Mouse (Mus musculus) MN1 (cell line): ENCODE measurements around the gene Gm7102.
"Not testable (repeated sequence)": the region's sequence is repeated elsewhere in the genome, so short reads cannot be mapped to it uniquely, and the experiment has no call there.

Source experiments
- DNase-seq: peaks from one replicate; pipeline ENCODE4 v3.0.0-alpha.2; 2016; ENCODE audit warnings: low spot score

Gm7102 gene

GRCm38 (mm10) chr19:61175756-61176324 lies at the start of gene Gm7102:
Gene Gm7102 (minus strand): TSS chr19:61176309.
- no peak for DNase-seq

DNA sequence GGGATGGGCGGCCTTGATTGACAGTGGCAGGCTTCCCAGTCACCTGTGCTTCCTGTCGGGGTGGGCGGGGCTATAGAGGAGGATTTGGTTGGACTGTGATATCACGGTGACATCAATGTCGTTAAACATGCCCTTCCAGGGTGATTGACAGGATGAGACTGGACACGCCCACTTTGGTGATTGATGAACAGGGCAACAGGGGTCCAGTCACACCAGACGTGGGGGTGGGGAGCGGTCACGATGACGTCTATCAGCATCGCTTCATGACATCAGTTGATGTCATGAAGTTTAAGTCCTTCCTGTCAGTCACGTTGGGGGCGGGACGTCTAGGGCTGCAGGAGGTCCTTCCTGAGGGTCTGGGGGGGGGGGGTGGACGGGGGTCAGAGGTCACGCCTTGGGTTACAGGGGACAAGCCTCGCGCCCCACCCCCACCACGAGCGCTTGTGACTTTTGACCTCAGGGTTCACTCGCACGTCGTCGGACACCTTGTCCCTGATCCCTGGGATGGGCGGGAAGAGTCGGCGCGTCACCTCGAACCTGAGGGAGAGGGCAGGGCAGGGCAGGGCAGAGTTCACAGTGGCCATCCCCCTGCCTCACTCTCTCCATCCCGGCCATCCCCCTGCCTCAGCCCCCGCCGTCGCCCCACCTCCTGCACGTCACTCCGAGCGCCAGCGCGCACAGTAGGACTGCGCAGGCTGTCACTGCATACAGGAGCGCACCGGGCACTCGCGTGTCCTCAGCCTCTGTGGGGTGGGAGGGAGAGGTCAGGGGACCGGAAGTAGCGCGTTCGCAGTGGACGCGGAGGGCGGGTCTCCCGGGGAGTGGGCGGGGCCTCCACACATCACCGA lies 48.8 kb upstream of the Gm7102 start:
- DNase-seq: no peak

GRCm38 (mm10) chr19:61223706-61224328 lies 47.7 kb upstream of the Gm7102 start:
- no peak for DNase-seq

GRCm38 (mm10) chr19:61207506-61207905 lies 31.4 kb upstream of the Gm7102 start:
- peak; percentile 63 for DNase-seq

DNA sequence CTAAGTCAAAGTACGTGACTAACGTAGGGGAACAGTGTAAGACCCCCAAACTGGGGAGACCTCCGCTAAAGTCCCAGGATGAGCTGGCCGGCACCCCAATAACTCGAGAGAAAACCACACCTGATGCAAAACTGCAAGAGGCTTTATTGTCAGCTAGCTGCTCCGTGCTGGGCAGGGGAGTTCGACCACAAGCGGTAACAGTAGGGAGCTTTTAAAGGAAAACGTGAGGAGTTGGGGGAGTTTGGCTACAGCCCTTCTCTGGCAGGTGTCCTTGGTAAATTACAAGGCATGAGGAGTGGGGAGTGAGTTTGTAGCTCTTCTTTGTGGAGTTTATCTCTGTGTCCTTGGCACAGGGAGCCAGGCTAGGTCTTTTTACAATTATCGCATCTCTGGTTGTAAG lies 23.7 kb upstream of the Gm7102 start:
- peak; percentile 48 for DNase-seq

DNA sequence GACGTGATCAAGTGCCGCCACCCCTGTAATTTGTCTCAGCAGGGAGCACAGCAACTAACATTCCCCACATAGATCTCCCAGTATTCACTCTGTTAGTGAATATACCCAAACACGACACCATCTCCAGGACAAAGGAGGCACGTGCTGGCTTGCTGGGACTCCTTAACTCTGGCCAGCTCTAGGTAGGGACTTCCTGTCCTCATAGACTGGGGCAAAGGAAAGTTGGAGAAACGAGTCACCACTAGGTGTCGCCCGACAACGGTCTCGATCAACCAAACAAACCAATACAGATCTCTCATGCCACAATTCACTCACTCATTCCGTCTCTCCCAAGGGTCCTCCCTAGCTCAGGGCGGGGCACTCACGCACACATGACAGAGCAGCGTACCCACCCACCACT lies 23.2 kb upstream of the Gm7102 start:
- DNase-seq: peak; percentile 93

- not testable (repeated sequence) for DNase-seq
These were observed 7.5 kb upstream of the Gm7102 start, which contains the start of gene Gm6020 for GRCm38 (mm10) chr19:61183590-61183989. Gene Gm6020 (plus strand): TSS chr19:61183890.

DNA sequence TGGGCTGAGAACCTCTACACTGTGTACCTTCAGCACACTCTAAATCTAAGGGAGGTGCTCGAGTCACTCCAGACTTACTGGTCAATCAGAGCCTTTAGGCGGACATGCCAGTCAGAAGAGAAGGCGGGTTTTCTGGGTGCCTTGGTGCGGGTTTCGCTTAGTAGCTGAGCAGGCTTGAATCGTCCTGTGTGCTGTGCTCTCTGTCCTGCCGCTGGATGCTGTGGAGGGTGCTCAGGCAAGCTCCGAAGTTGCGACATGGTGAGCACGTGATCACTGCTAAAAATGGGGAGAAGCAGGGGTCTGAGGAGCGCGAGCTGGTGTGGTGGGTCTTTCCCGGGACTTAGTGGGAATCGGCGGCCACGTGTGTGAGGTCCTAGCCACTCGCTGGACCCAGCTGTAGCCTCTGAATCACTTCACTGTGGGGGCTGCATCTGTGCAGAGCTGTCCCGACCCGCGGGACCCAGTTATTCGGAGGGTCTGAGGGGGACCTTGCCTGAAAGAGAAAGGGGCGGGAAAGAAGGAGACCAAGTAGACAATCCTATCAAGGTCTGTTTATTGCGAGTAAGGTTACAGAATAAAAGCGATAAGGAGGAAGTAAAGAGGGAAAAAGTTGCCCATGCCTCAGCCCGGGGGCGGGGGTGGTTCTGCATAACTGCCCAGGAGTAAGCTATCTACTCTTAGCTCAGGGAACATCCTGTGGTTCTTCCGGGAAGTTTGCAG lies 24.2 kb downstream of the Gm7102 start:
- no peak for DNase-seq

DNA sequence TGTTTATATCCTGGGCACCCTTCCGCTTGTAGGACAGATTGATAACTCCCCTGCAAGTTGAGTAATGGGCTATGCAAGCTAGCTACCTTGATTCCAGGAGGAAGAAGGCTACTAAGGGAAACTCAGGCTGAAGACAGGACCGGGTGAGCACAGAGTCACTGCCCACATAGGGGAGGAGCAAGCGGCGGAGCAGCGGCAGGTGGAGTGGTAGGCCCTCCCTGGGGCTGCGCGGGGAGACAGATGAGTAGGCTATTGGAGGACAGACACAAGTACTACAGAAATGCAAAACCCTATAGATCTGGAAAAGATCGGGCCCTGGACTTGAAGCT lies 24.8 kb downstream of the Gm7102 start:
- DNase-seq: no peak

GRCm38 (mm10) chr19:61141299-61141698 lies 34.8 kb downstream of the Gm7102 start:
- no peak for DNase-seq

- DNase-seq: peak; percentile 94
These were observed 35.5 kb downstream of the Gm7102 start, which contains the start of gene Zfp950 for GRCm38 (mm10) chr19:61140342-61141206. Gene Zfp950 (minus strand): TSS chr19:61140840.

DNA sequence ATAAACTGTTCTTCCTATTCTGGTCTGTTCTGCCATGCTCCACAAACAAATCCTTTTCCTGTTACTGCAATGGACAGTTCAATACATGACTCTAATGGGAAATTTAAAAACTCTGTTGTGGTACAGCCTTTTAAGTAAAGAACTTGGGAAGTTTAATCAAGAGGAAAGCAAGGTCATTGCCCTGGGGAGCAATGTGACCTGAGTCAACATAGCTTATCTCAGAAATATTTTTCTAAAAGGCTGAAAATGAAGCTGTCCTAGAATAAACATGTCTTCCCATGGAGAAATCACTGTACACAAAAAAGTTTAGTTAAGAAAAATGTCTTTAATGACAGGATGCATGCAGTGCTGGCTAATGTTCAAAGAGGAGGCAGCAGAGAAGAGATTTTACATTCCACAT lies 37.5 kb downstream of the Gm7102 start:
- DNase-seq: no peak

DNA sequence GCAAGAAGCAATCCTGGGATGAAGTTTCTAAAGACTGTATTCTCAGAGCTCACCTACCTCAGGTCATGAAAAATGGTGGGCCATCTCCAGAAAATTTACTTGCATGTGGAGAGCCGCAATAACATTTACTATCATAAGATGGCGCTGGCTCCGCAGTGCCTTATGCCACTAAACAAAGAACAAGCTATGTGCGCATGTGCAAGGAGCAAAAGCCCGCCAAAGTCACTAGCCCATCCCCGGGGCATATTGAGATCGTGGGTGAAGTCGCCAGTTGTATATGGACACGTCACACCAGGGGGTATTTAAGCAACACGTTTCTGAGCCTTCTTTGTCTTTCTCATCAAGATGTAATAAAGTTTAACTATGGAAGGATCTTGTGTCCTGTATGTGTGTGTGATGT lies 45.0 kb downstream of the Gm7102 start:
- DNase-seq: no peak
